Mouse (Mus musculus) liver, adult (tissue): ENCODE results near the gene Fam214a.

Experiments used
- GATA4 ChIP-seq: IDR thresholded peaks from 2 replicates; pipeline ENCODE4 v1.6.1; 2014; ENCODE audit warnings: mild to moderate bottlenecking, low read length; ENCODE audit not compliant: insufficient replicate concordance

Gene Fam214a

DNA sequence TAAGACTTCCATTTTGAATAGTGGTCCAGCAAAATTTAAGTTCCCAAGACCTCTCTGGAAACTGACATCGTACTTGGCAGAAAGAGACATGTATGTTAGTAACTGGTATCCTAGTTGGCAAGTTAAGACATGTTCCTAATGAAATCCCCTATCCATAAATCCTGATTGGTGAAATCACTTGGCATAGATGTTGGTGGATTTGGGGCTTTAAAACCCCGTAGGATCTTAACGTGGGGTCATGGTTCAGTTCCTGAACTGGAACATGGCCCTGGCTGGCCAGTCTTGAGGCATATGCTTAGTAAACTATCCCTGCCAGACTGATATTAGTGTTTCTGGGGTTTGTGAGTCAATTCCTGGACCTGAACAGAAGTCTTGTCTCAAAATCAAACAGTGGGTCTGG, 14.9 kb upstream of the Fam214a start:
- no peak for TF ChIP-seq GATA4

- no peak for TF ChIP-seq GATA4
Measured at GRCm38 (mm10) chr9:74938670-74939534, 13.8 kb upstream of the Fam214a start.

DNA sequence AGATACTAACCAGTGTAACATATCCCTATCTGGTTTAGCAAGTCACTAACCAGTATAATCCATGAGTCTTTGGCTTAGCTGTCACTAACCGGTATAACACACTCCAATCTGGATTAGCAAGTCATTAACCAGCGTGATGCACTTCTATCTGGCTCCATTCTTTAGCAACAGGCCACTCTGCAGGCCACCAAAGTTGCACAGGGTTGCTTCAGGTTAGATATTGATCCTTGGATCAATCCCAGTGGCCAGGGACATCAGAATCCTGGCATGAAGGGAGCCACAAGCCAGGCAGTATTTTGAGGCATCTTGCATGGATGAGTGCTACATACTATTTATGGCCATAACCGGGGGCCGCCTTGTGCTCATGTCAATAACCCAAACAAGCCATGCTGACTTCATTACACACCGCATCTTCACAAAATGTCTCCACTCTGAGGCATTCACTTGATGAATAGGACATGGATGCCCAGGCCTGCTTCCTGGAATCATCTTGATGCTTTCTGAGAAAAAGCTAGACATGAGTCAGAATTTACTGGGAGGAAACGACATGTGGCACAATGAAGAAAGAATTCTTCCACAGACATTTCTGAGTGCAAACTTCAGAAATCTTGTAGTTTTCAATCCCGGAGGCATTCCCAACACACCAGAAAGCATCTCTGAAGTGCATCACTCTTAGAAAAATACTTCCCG, 5.8 kb upstream of the Fam214a start:
- no peak for TF ChIP-seq GATA4

GRCm38 (mm10) chr9:74951491-74951890, 1.2 kb upstream of the Fam214a start:
- TF ChIP-seq GATA4: no peak

- no peak for TF ChIP-seq GATA4
Measured at GRCm38 (mm10) chr9:74952106-74952505, 578 bp upstream of the Fam214a start.

GRCm38 (mm10) chr9:74953265-74953958, 728 bp downstream of the Fam214a start:
- no peak for TF ChIP-seq GATA4

GRCm38 (mm10) chr9:74953959-74954279, 1.2 kb downstream of the Fam214a start:
- no peak for TF ChIP-seq GATA4

DNA sequence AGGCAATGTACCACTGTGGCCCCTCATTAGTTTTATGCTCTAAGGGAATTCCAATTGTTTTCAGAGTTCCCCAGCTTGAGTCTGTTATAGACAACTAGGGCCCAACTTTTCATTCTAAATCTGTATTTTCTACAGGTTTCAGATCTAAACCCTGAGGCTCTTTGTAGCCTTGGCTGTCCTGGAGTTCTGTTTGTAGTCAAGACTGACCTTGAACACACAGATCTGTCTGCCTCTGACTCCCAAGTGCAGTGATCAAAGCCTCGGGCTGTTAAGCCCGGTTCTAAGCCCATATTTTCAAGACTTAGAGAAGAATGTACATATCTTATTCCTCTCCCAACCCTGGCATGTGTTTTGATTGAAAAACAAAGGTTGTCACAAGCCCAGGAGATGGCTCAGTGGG, 1.7 kb downstream of the Fam214a start:
- TF ChIP-seq GATA4: no peak

GRCm38 (mm10) chr9:74960630-74961029, 7.9 kb downstream of the Fam214a start:
- no peak for TF ChIP-seq GATA4

- no peak for TF ChIP-seq GATA4
Measured at GRCm38 (mm10) chr9:74961073-74961575, 8.4 kb downstream of the Fam214a start.

DNA sequence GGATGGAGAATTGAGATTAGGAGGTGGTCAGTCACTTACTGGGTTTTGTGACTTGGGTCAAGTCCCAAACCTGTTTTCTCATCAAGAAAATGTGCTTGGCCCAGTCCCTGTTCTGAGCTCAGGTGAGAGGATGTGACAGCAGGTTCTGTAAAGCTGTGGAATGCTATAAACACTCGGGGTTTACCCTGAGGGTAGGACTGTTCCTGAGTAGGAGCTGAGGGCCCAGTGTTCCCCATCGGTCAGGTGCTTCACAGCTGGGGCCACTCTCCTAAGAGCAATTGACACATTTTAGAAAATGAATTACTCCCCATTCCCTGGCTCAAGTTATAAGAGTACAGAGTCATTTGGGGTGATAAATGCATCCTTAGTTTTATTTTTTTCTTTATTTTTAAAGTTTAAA, 11.3 kb downstream of the Fam214a start:
- TF ChIP-seq GATA4: no peak

DNA sequence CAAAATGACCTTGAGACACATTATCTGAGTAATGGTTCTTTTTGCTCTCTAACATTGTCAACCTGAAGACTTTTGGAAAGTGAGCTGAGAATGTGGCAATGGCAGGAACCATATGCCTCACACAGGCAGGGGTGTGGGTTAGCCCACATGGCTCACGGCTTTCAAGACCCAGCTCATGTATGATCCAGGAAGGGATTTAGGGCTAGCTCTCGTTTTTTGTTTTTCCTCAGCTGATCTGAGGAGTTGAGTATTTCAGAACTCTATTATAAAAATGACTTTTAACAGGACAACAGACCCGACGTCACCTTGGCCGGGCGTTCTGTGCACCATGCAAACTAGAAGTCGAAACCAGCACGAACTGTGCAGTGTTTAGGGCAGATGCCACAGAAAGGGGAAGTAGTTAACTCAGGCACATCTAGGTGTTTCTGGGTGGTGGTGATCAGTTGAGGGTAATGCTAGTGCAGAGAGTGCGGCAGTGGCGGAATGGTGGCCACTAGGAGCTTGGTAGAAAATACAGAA, 12.2 kb downstream of the Fam214a start:
- no peak for TF ChIP-seq GATA4

- TF ChIP-seq GATA4: no peak
Measured at GRCm38 (mm10) chr9:74966200-74966599, 13.5 kb downstream of the Fam214a start.

DNA sequence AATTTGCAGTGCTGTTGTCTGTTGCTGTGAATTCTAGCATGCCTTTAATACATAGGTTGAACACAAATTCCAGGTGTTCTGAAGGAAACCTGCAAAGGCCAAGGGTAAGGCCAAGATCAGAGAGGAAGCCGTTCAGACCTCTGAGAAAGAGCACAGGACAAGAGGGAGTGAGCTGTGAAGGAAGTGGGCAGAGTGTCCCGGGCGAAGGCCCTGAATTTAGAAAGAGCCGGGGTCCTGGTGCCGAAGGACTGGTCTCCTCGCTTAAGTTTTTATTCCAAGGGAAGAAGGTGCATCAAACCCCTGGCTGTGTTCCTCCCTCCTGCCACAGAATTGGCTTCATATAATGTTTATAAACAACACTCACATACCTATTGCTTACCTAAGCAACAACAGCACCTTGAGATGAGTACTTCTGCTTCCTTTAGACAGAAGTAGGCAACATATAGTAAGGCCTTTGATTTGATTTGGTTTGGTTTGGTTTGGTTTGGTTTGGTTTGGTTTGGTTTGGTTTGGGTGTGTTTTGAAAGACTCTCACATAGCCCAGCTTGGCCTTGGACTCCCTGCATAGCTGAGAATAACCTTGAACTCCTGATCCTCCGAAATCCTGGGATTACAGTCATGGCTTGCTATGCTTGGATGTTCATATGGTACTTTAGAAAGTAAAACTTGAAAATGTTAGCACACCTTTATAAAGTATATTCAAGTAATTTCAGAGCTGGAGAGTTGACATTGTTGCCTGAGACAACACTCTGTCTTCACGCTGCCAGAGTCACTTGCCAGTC, 16.2 kb downstream of the Fam214a start:
- no peak for TF ChIP-seq GATA4

DNA sequence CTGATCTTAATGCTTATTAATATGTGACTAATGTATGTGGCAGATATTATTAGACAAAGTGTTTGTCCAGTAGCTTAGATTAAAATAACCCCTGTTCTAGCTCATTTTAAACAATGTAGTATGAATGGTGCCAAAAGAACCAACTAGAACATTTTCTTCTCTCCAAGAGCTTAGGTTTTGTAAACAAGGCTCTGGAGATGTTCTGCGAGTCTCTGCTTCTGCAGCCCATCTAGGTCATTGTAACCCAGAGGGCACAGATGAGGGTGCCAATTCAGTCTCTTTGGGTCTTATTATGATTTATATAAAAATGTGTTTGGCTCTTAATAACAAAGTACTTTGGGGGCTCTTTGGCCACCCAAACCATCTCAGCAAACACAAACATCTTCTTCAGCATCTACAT, 17.9 kb downstream of the Fam214a start:
- no peak for TF ChIP-seq GATA4
